In genomic region chr14:24841715-24842496, GRCm38 (mm10) we compare ENCODE assay signal across 8 mouse cellular contexts.
DNase-seq lines count a peak whose midpoint lies in the region; ATAC-seq and TF ChIP-seq lines count a peak whose summit lies in the region.

No protein-coding gene starts in this region.

- 57% methylated on average over 17 of the region's 17 CpGs for WGBS in stomach, embryonic 14.5 days
- WGBS in stomach, postnatal 0 days = 67% methylated on average over 17 of the region's 17 CpGs
- WGBS in hindbrain, embryonic 14.5 days = 11% methylated on average over 17 of the region's 17 CpGs
- 47% methylated on average over 17 of the region's 17 CpGs for WGBS in limb, embryonic 14.5 days

- TF ChIP-seq POLR2A in limb, embryonic 14.5 days (IDR thresholded peaks at IDR 0.05; ENCODE audit: borderline replicate concordance, extremely low read depth, insufficient read depth, insufficient read length) = no peak

- TF ChIP-seq EP300 in stomach, postnatal 0 days (optimal IDR thresholded peaks at IDR 0.05) = no peak

- H3K27ac ChIP-seq in stomach, embryonic 14.5 days (ENCODE audit: low read length) = 0 out of 2 replicates have a peak overlapping the region, but pooled peaks have one; percentile 11
- H3K27ac ChIP-seq in stomach, postnatal 0 days (replicated peaks) = no peak overlapping the region
- H3K27ac ChIP-seq in hindbrain, embryonic 14.5 days = peak overlapping the region; percentile 95
- H3K27ac ChIP-seq in limb, embryonic 14.5 days (replicated peaks; ENCODE audit: low read depth, low read length) = peak overlapping the region; percentile 56

- no peaks in the 10 kb centered on the region for H3K9me3 ChIP-seq in stomach, embryonic 14.5 days (ENCODE audit: control insufficient read depth, low read depth, low read length)
- no peaks in the 10 kb centered on the region for H3K9me3 ChIP-seq in stomach, postnatal 0 days (ENCODE audit: control insufficient read depth, low read length)
- no peaks in the 10 kb centered on the region for H3K9me3 ChIP-seq in hindbrain, embryonic 14.5 days (ENCODE audit: control insufficient read depth, low read length)
- no peaks in the 10 kb centered on the region for H3K9me3 ChIP-seq in limb, embryonic 14.5 days (ENCODE audit: control insufficient read depth, low read length)

- TF ChIP-seq CTCF in stomach, postnatal 0 days (IDR thresholded peaks at IDR 0.05; ENCODE audit: low read depth) = no peak

- no peaks in the 10 kb centered on the region for H3K36me3 ChIP-seq in stomach, embryonic 14.5 days (ENCODE audit: control insufficient read depth, insufficient read depth, low read length)
- no peaks in the 10 kb centered on the region for H3K36me3 ChIP-seq in stomach, postnatal 0 days (ENCODE audit: control insufficient read depth, insufficient read depth, low read length)
- no peaks in the 10 kb centered on the region for H3K36me3 ChIP-seq in hindbrain, embryonic 14.5 days (replicated peaks; ENCODE audit: control insufficient read depth, insufficient read depth)
- no peaks in the 10 kb centered on the region for H3K36me3 ChIP-seq in limb, embryonic 14.5 days (ENCODE audit: control insufficient read depth, insufficient read depth, low read length)

- DNase-seq in stomach, postnatal 0 days (ENCODE audit: low spot score) = no peak
- DNase-seq in hindbrain, embryonic 14.5 days (ENCODE audit: low spot score) = peak; percentile 86
- no peak for DNase-seq in limb, embryonic 14.5 days (ENCODE audit: low spot score)
- DNase-seq in right cerebral cortex, postnatal 36 days (ENCODE audit: low spot score in 2 of 2) = peak; percentile 78 to 87
- DNase-seq in thymus, adult 18-20 months = no peak
- DNase-seq in spleen, postnatal 10 days (ENCODE audit: low spot score in 2 of 2) = no peak
- DNase-seq in kidney, postnatal 25 days = no peak

- H3K4me2 ChIP-seq in stomach, embryonic 14.5 days (replicated peaks; ENCODE audit: low read depth, low read length) = no peak overlapping the region
- no peak overlapping the region for H3K4me2 ChIP-seq in stomach, postnatal 0 days (replicated peaks; ENCODE audit: low read depth)
- peak overlapping the region; percentile 2 for H3K4me2 ChIP-seq in hindbrain, embryonic 14.5 days (replicated peaks)
- H3K4me2 ChIP-seq in limb, embryonic 14.5 days (replicated peaks; ENCODE audit: low read depth, low read length, severe bottlenecking) = no peak overlapping the region

- H3K4me3 ChIP-seq in stomach, embryonic 14.5 days (ENCODE audit: low read depth, low read length) = no peak overlapping the region
- no peak overlapping the region for H3K4me3 ChIP-seq in stomach, postnatal 0 days (ENCODE audit: low read depth, low read length)
- no peak overlapping the region for H3K4me3 ChIP-seq in hindbrain, embryonic 14.5 days (replicated peaks; ENCODE audit: low read length)
- no peak overlapping the region for H3K4me3 ChIP-seq in limb, embryonic 14.5 days (replicated peaks; ENCODE audit: low read length)

- H3K9ac ChIP-seq in stomach, embryonic 14.5 days (replicated peaks; ENCODE audit: low read depth, low read length) = no peak overlapping the region
- H3K9ac ChIP-seq in stomach, postnatal 0 days (ENCODE audit: low read length) = no peak overlapping the region
- peak overlapping the region; percentile 37 for H3K9ac ChIP-seq in hindbrain, embryonic 14.5 days
- H3K9ac ChIP-seq in limb, embryonic 14.5 days (ENCODE audit: low read depth, low read length, severe bottlenecking) = no peak overlapping the region

- no peak for ATAC-seq in stomach, embryonic 14.5 days (ENCODE audit: insufficient number of reproducible peaks, insufficient read depth, low FRiP score, low read depth)
- no peak for ATAC-seq in stomach, postnatal 0 days (ENCODE audit: low FRiP score, low TSS enrichment)
- peak; percentile 87 for ATAC-seq in hindbrain, embryonic 14.5 days (ENCODE audit: low FRiP score)
- ATAC-seq in limb, embryonic 14.5 days (ENCODE audit: low FRiP score, low read depth) = peak; percentile 49; the same call in 1 of the 2 replicates

- no peaks in the 10 kb centered on the region for H3K4me1 ChIP-seq in stomach, embryonic 14.5 days (ENCODE audit: control insufficient read depth, insufficient read depth, low read length)
- H3K4me1 ChIP-seq in stomach, postnatal 0 days (replicated peaks; ENCODE audit: control insufficient read depth, insufficient read depth) = no peaks in the 10 kb centered on the region
- H3K4me1 ChIP-seq in hindbrain, embryonic 14.5 days (replicated peaks; ENCODE audit: control insufficient read depth, insufficient read depth, low read length) = peaks cover 31% of the 10 kb centered on the region
- peaks cover 26% of the 10 kb centered on the region for H3K4me1 ChIP-seq in limb, embryonic 14.5 days (ENCODE audit: control insufficient read depth, insufficient read depth, low read length)

- no peaks in the 10 kb centered on the region for H3K27me3 ChIP-seq in stomach, embryonic 14.5 days (ENCODE audit: control insufficient read depth, insufficient read depth, low read length)
- no peaks in the 10 kb centered on the region for H3K27me3 ChIP-seq in stomach, postnatal 0 days (ENCODE audit: control insufficient read depth, insufficient read depth, low read length)
- H3K27me3 ChIP-seq in hindbrain, embryonic 14.5 days (ENCODE audit: control insufficient read depth, insufficient read depth, low read length) = no peaks in the 10 kb centered on the region
- no peaks in the 10 kb centered on the region for H3K27me3 ChIP-seq in limb, embryonic 14.5 days (ENCODE audit: control insufficient read depth, insufficient read depth, low read length)

Comparison
In these comparisons a context has a peak if more than half of its experiments do, and no peak if none do; other contexts are left out.
1. ATAC-seq: peak in hindbrain, embryonic 14.5 days (single experiment) and limb, embryonic 14.5 days (single experiment); none in stomach, embryonic 14.5 days (single experiment) and stomach, postnatal 0 days (single experiment).
2. DNase-seq: peak in hindbrain, embryonic 14.5 days (single experiment) and right cerebral cortex, postnatal 36 days (2 of 2); none in stomach, postnatal 0 days (single experiment), limb, embryonic 14.5 days (single experiment), thymus, adult 18-20 months (0 of 2), spleen, postnatal 10 days (0 of 2) and kidney, postnatal 25 days (0 of 2).